In genomic region chr15:97089526-97089925, GRCm38 (mm10) we compare ENCODE assay signal across 9 mouse cellular contexts. TPM values are rescaled to one million over a fixed set of nuclear protein-coding genes. Genes with fewer than 3 reads are reported as not detected.
A peak's percentile ranks its signal among the peaks of the same experiment; 100 is the strongest.
DNase-seq lines count a peak whose midpoint lies in the region; ATAC-seq lines count a peak whose summit lies in the region.
"Had no signal": no experiment of that assay in that cellular context is flagged by ENCODE, and none has a peak within 500 bp of the region (broad histone marks: within the 10 kb centered on the region; RNA-seq: fewer than 3 reads in every experiment).

No protein-coding gene starts in this region.

- intact Hi-C loops in left cerebral cortex, postnatal 4 days (cut with DNase I), result no loop called here

- no peak overlapping the region for H3K4me2 ChIP-seq in liver, embryonic 16.5 days (ENCODE audit: low read depth, low read length)
- no peak overlapping the region for H3K4me2 ChIP-seq in intestine, embryonic 15.5 days (replicated peaks)

- H3K36me3 ChIP-seq in liver, embryonic 16.5 days (ENCODE audit: control insufficient read depth, insufficient read depth), result no peaks in the 10 kb centered on the region
- no peaks in the 10 kb centered on the region for H3K36me3 ChIP-seq in intestine, embryonic 15.5 days

- peak; percentile 51 for DNase-seq in left cerebral cortex, postnatal 4 days
- no peak for DNase-seq in left cerebral cortex, adult 8-10 months (ENCODE audit: low spot score in 2 of 2)
- DNase-seq in gastrocnemius, postnatal 25 days, result peak; percentile 82
- peak; percentile 86 for DNase-seq in skeletal muscle tissue, adult 2 months (ENCODE audit: low read depth, low spot score)
- no peak for DNase-seq in spleen, postnatal 14 days (ENCODE audit: low spot score in 2 of 2)
- DNase-seq in c-Kit-positive CD71-positive TER-119-positive erythroid progenitor cells, embryonic 14.5 days (ENCODE audit: low spot score), result no peak

- no peak overlapping the region for H3K27ac ChIP-seq in liver, embryonic 16.5 days (ENCODE audit: low read length)
- no peak overlapping the region for H3K27ac ChIP-seq in intestine, embryonic 15.5 days
- H3K27ac ChIP-seq: heart, adult 2 months had no signal

- 35% methylated on average over 6 of the region's 6 CpGs for WGBS in liver, embryonic 16.5 days (ENCODE audit: insufficient replicate concordance)
- 22% methylated on average over 6 of the region's 6 CpGs for WGBS in intestine, embryonic 15.5 days

- H3K27me3 ChIP-seq in liver, embryonic 16.5 days (ENCODE audit: control insufficient read depth, insufficient read depth, low read depth, low read length), result no peaks in the 10 kb centered on the region
- no peaks in the 10 kb centered on the region for H3K27me3 ChIP-seq in intestine, embryonic 15.5 days (replicated peaks)

- no peaks in the 10 kb centered on the region for H3K9me3 ChIP-seq in liver, embryonic 16.5 days (replicated peaks; ENCODE audit: control insufficient read depth, low read length)
- no peaks in the 10 kb centered on the region for H3K9me3 ChIP-seq in intestine, embryonic 15.5 days

- H3K4me3 ChIP-seq in liver, embryonic 16.5 days (ENCODE audit: low read depth, low read length), result no peak overlapping the region
- H3K4me3 ChIP-seq in intestine, embryonic 15.5 days (replicated peaks), result no peak overlapping the region
- H3K4me3 ChIP-seq: heart, adult 2 months had no signal

- peak; percentile 76 for ATAC-seq in liver, embryonic 16.5 days (ENCODE audit: low read depth)
- no peak for ATAC-seq in intestine, embryonic 15.5 days

- H3K9ac ChIP-seq in liver, embryonic 16.5 days (ENCODE audit: low read depth, low read length), result no peak overlapping the region
- H3K9ac ChIP-seq in intestine, embryonic 15.5 days, result no peak overlapping the region

- no peaks in the 10 kb centered on the region for H3K4me1 ChIP-seq in liver, embryonic 16.5 days (ENCODE audit: control insufficient read depth, low read depth, low read length)
- H3K4me1 ChIP-seq in intestine, embryonic 15.5 days (replicated peaks), result no peaks in the 10 kb centered on the region

RNA-seq across cellular contexts. Expression of gene Slc38a4, which starts 33.8 kb away (rescaled TPM):
- total RNA-seq in left cerebral cortex, postnatal 4 days (2021), result 1 to 10 TPM; 2.8 to 3.1 TPM
- total RNA-seq in left cerebral cortex, adult 8-10 months (2022), result 1 to 10 TPM in 1 of 4 experiments, under 1 TPM in 3; 0.58 to 1.3 (median 0.89) TPM
- total RNA-seq in gastrocnemius, postnatal 25 days (2021), result 100 to 1,000 TPM in 1 of 2 experiments, 10 to 100 TPM in 1; 95.2 to 190 TPM
- polyA plus RNA-seq in liver, embryonic 16.5 days (2015; fragmentation: Nextera tagmentation; extraction: Ambion mirVana), result 78.4 and 83.8 TPM in 2 replicates
- polyA plus RNA-seq in intestine, embryonic 15.5 days (2015; fragmentation: Nextera tagmentation; extraction: Ambion mirVana), result 42.9 and 50.5 TPM in 2 replicates

Comparison
In these comparisons a context has a peak if more than half of its experiments do, and no peak if none do; other contexts are left out.
1. DNase-seq: peak in left cerebral cortex, postnatal 4 days (single experiment), gastrocnemius, postnatal 25 days (single experiment) and skeletal muscle tissue, adult 2 months (single experiment); none in left cerebral cortex, adult 8-10 months (0 of 2), spleen, postnatal 14 days (0 of 2) and c-Kit-positive CD71-positive TER-119-positive erythroid progenitor cells, embryonic 14.5 days (single experiment).
2. RNA of gene Slc38a4, which starts 33.8 kb away (total RNA-seq): 95.2 to 190 TPM in gastrocnemius, postnatal 25 days; 2.8 to 3.1 TPM in left cerebral cortex, postnatal 4 days and 0.58 to 1.3 TPM in left cerebral cortex, adult 8-10 months; every median in the first group is over 10 times any median in the second.